In the genomic region with DNA sequence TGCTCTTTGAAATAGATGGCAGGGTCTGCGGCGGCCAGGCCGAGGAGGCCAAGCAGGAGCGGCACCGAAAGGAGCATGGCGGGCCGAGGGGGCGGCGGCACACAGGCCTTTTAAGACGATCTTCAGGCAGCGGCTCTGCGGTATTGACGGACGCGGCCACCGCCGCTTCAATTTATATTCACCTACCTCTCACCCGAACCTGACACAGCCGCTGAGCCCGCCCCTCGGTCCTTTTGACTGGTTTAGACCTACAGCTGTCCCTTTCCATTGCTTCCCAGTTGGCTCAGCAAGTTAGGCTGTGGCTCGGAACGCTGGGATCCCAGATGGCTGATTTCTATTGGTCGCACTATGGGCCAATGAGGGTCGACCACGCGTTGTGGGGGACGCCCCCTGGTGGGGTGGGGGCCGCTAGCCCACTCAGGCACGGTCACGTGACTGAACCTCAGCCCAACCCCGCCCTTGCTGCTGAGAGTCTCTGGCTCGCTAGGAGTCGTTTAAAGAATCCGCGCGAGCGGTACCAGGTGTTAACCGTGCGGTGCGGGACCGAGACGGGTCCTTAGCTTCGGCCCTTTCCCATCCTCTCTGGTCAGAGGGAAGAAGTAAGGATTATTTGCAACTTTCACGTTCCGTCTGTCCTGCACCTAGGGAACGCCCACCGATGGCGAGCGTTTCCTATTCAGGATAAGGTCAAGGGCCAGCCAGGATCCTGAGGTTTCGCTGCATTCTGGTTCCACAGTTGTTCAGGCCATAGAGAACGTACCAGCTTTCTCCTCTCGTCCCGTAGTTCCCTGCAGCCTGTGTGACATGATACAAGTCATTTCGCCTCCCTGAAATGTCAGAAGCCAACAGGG, we compare ENCODE assay signal across 1 mouse cellular context.
TF ChIP-seq lines count a peak whose summit lies in the region.

TSS of gene Calr (minus strand) at position 213 of the 851 bp plus-strand sequence.

TF ChIP-seq in MEL, 35 proteins besides CTCF, POLR2A, EP300 and RAD21 (continued from another document):
- TF ChIP-seq ZMIZ1 (IDR thresholded peaks at IDR 0.05; ENCODE audit: low read depth, low read length) (peak; percentile 100), BHLHE40 (IDR thresholded peaks at IDR 0.05; ENCODE audit: borderline replicate concordance, low read depth, low read length) (peak; percentile 91), MYC (IDR thresholded peaks at IDR 0.05; ENCODE audit: low read depth, low read length) (peak; percentile 72), HCFC1 (IDR thresholded peaks at IDR 0.05; ENCODE audit: low read depth, low read length) (peak; percentile 85), CHD2 (IDR thresholded peaks at IDR 0.05; ENCODE audit: low read length) (peak; percentile 86), GATA1 (IDR thresholded peaks at IDR 0.05; ENCODE audit: low read depth, low read length) (no peak), MXI1 (IDR thresholded peaks at IDR 0.05; ENCODE audit: low read depth, low read length) (peak; percentile 92), UBTF (IDR thresholded peaks at IDR 0.05; ENCODE audit: borderline replicate concordance, insufficient read depth, low read depth, low read length) (0 out of 2 replicates have a peak, but pooled peaks have one; percentile 45), KAT2A (conservative IDR thresholded peaks at IDR 0.05; ENCODE audit: low read depth, low read length) (peak; percentile 70; the same call in 1 of the 2 replicates), POLR2AphosphoS5 (IDR thresholded peaks at IDR 0.05; ENCODE audit: borderline replicate concordance, low read depth, low read length) (peak; percentile 94), ELF1 (IDR thresholded peaks at IDR 0.05; ENCODE audit: low read depth, low read length) (peak; percentile 47; the same call in 1 of the 2 replicates), TCF12 (IDR thresholded peaks at IDR 0.05; ENCODE audit: low read depth, low read length) (peak; percentile 76), E2F4 (IDR thresholded peaks at IDR 0.05; ENCODE audit: borderline replicate concordance, low read depth, low read length) (no peak), MAZ (IDR thresholded peaks at IDR 0.05; ENCODE audit: low read depth, low read length) (peak; percentile 99)
